Mouse (Mus musculus) CH12.LX (cell line): Measurements from ENCODE around the gene Chrd. TPM values are rescaled to one million over a fixed set of nuclear protein-coding genes. Genes with fewer than 3 reads are reported as not detected.

ENCODE experiments used
- DNase-seq: peaks from one replicate; pipeline ENCODE4 v3.0.0-alpha.2; 2013; ENCODE audit errors: extremely low read depth
- H3K27ac ChIP-seq: 2 replicates; pipeline ENCODE4 v1.5.1; 2012; ENCODE audit warnings: low read depth, mild to moderate bottlenecking, control low read depth, moderate library complexity; ENCODE audit not compliant: insufficient read depth
- H3K27me3 ChIP-seq: replicated peaks from 2 replicates; pipeline ENCODE3; 2012; ENCODE audit warnings: inconsistent platforms
- H3K36me3 ChIP-seq, 2 experiments: replicated peaks in 1 of 2; 2 replicates each; pipeline versions ENCODE3 to v1.6.1; 2012; ENCODE audit warnings: inconsistent platforms in 1 of 2, low read length in 1 of 2, mild to moderate bottlenecking in 1 of 2, mixed read lengths in 1 of 2, moderate library complexity in 1 of 2; ENCODE audit not compliant: control insufficient read depth in 1 of 2, insufficient read depth in 1 of 2
- H3K4me1 ChIP-seq, 2 experiments: 2 replicates each; pipeline ENCODE4 v1.6.1; 2012; ENCODE audit warnings: inconsistent platforms in 1 of 2, moderate library complexity in 1 of 2; ENCODE audit not compliant: insufficient read depth in 2 of 2, control insufficient read depth in 1 of 2
- H3K4me2 ChIP-seq: 2 replicates; pipeline ENCODE4 v1.6.1; 2012; ENCODE audit warnings: low read depth, mild to moderate bottlenecking, control low read depth; ENCODE audit not compliant: poor library complexity, insufficient read depth, severe bottlenecking
- H3K4me3 ChIP-seq, 3 experiments: fragments of 150-350 bp in 1 of 3; sonication (generic) in 1 of 3; replicated peaks in 1 of 3; 2 replicates each; pipeline versions ENCODE3 to v1.5.1; 2011 to 2012; ENCODE audit warnings: low read depth in 2 of 3, low read length in 2 of 3, mild to moderate bottlenecking in 2 of 3, moderate library complexity in 2 of 3, control low read depth in 1 of 3, improper control_type of control experiment in 1 of 3, inconsistent platforms in 1 of 3, mixed read lengths in 1 of 3; ENCODE audit not compliant: poor library complexity in 1 of 3
- H3K79me2 ChIP-seq: replicated peaks from 2 replicates; pipeline ENCODE4 v1.6.1; 2012; ENCODE audit warnings: mild to moderate bottlenecking, moderate library complexity; ENCODE audit not compliant: control insufficient read depth, poor library complexity, insufficient read depth, severe bottlenecking; ENCODE audit errors: extremely low read depth
- H3K9ac ChIP-seq: 2 replicates; pipeline ENCODE4 v1.6.1; 2012; ENCODE audit warnings: low read depth, mild to moderate bottlenecking, control low read depth, moderate library complexity; ENCODE audit not compliant: insufficient read depth
- H3K9me3 ChIP-seq: replicated peaks from 2 replicates; pipeline ENCODE3; 2012; ENCODE audit warnings: low read length, inconsistent platforms, mixed read lengths
- CHD2 ChIP-seq: IDR thresholded peaks from 2 replicates; pipeline ENCODE4 v1.6.1; 2011; ENCODE audit warnings: low read length, improper control_type of control experiment
- E2F4 ChIP-seq: IDR thresholded peaks from 2 replicates; pipeline ENCODE4 v1.6.1; 2011; ENCODE audit warnings: low read depth, low read length, improper control_type of control experiment; ENCODE audit not compliant: insufficient replicate concordance
- ELF1 ChIP-seq: IDR thresholded peaks from 2 replicates; pipeline ENCODE4 v1.6.1; 2014; ENCODE audit warnings: low read depth, mild to moderate bottlenecking, inconsistent platforms, low read length, improper control_type of control experiment
- EP300 ChIP-seq: IDR thresholded peaks from 2 replicates; pipeline ENCODE4 v1.6.1; 2011; ENCODE audit warnings: low read length, improper control_type of control experiment
- GABPA ChIP-seq: IDR thresholded peaks from 2 replicates; pipeline ENCODE4 v1.6.1; 2012; ENCODE audit warnings: low read depth, low read length, improper control_type of control experiment, inconsistent platforms; ENCODE audit not compliant: insufficient replicate concordance
- HCFC1 ChIP-seq: IDR thresholded peaks from 2 replicates; pipeline ENCODE4 v1.6.1; 2012; ENCODE audit warnings: low read depth, mild to moderate bottlenecking, inconsistent platforms, low read length, improper control_type of control experiment
- IRF4 ChIP-seq: IDR thresholded peaks from 2 replicates; pipeline ENCODE4 v1.6.1; 2014; ENCODE audit warnings: low read depth, mild to moderate bottlenecking, inconsistent platforms, low read length, improper control_type of control experiment
- JUND ChIP-seq: conservative IDR thresholded peaks from 2 replicates; pipeline ENCODE4 v1.6.1; 2011; ENCODE audit warnings: low read depth, low read length, improper control_type of control experiment
- MAFK ChIP-seq: IDR thresholded peaks from 2 replicates; pipeline ENCODE4 v1.6.1; 2011; ENCODE audit warnings: low read length, improper control_type of control experiment; ENCODE audit not compliant: insufficient replicate concordance
- MEF2A ChIP-seq: IDR thresholded peaks from 2 replicates; pipeline ENCODE4 v1.6.1; 2014; ENCODE audit warnings: low read depth, mild to moderate bottlenecking, inconsistent platforms, low read length, improper control_type of control experiment, borderline replicate concordance
- PAX5 ChIP-seq: IDR thresholded peaks from 2 replicates; pipeline ENCODE4 v1.6.1; 2012; ENCODE audit warnings: low read length, inconsistent platforms, mixed read lengths
- SMC3 ChIP-seq: IDR thresholded peaks from 2 replicates; pipeline ENCODE4 v1.6.1; 2011; ENCODE audit warnings: low read depth, low read length, improper control_type of control experiment
- TBP ChIP-seq: conservative IDR thresholded peaks from 2 replicates; pipeline ENCODE4 v1.6.1; 2011; ENCODE audit warnings: low read depth, low read length, improper control_type of control experiment
- TCF12 ChIP-seq: IDR thresholded peaks from 2 replicates; pipeline ENCODE4 v1.6.1; 2014; ENCODE audit warnings: low read depth, mild to moderate bottlenecking, inconsistent platforms, low read length, improper control_type of control experiment
- UBTF ChIP-seq: IDR thresholded peaks from 2 replicates; pipeline ENCODE4 v1.6.1; 2012; ENCODE audit warnings: low read depth, mild to moderate bottlenecking, inconsistent platforms, low read length, improper control_type of control experiment, moderate library complexity
- USF1 ChIP-seq: IDR thresholded peaks from 2 replicates; pipeline ENCODE4 v1.6.1; 2014; ENCODE audit warnings: low read depth, mild to moderate bottlenecking, inconsistent platforms, low read length, improper control_type of control experiment
- ZKSCAN1 ChIP-seq: IDR thresholded peaks from 2 replicates; pipeline ENCODE4 v1.6.1; 2012; ENCODE audit warnings: low read depth, inconsistent platforms, low read length, improper control_type of control experiment, borderline replicate concordance
- dilution Hi-C: fragments of 300-500 bp; cut with MboI; formaldehyde crosslinking; loops from 2 replicates; pipeline ENCODE4 v1.14.3; 2020; ENCODE audit warnings: low sequenced_read_pairs; ENCODE audit not compliant: extremely low pct_unique_long_range_greater_than_20kb, extremely low pct_ligation_motif_present
- in situ Hi-C: fragments of 300-500 bp; cut with MboI; formaldehyde crosslinking; loops from 3 replicates; pipeline ENCODE4 v1.14.3; 2019; ENCODE audit warnings: low sequenced_read_pairs, low pct_ligation_motif_present, low pct_unique_long_range_greater_than_20kb, mixed read lengths
- polyA plus RNA-seq: library from polyadenylated mRNA; unstranded; fragments of >175 nt; gene quantifications from 2 replicates; pipeline ENCODE4 v1.2.1, GENCODE M21; 2012; ENCODE audit warnings: low read depth; ENCODE audit not compliant: insufficient read length
- total RNA-seq, 2 experiments: library from RNA; depleted of rRNA; stranded (reverse); fragments of 300-350 nt in 1 of 2; fragments of >200 nt in 1 of 2; gene quantifications; 2 replicates each; pipeline ENCODE4 v1.2.3; 2012 to 2014

Gene Chrd
- total and polyA plus RNA-seq, 3 experiments, result not detected

- H3K27me3 ChIP-seq, result peaks cover 5% of the 10 kb centered on the region
- H3K36me3 ChIP-seq, result no peaks in the 10 kb centered on the region
- H3K9ac ChIP-seq, result no peak overlapping the region
- dilution Hi-C loops (no loop called here), in situ Hi-C loops (no loop called here)
- H3K4me3 ChIP-seq, result no peak overlapping the region
- TF ChIP-seq EP300 (no peak), TCF12 (no peak), GABPA (no peak), MEF2A (no peak), ZKSCAN1 (no peak)
- DNase-seq, result no peak
- no peak overlapping the region for H3K4me2 ChIP-seq
- no peaks in the 10 kb centered on the region for H3K9me3 ChIP-seq
- no peaks in the 10 kb centered on the region for H3K79me2 ChIP-seq
- H3K27ac ChIP-seq, result no peak overlapping the region
- H3K4me1 ChIP-seq, result no peaks in the 10 kb centered on the region
Observed at GRCm38 (mm10) chr16:20783891-20784290, 51.0 kb downstream of the Chrd start.

GRCm38 (mm10) chr16:20784754-20785153 is 51.8 kb downstream of the Chrd start:
- Histone ChIP-seq H3K79me2 (no peaks in the 10 kb centered on the region), H3K9me3 (no peaks in the 10 kb centered on the region), H3K4me3 (no peak overlapping the region), H3K27me3 (peaks cover 2% of the 10 kb centered on the region), H3K9ac (no peak overlapping the region), H3K27ac (no peak overlapping the region), H3K36me3 (no peaks in the 10 kb centered on the region), H3K4me2 (no peak overlapping the region), H3K4me1 (no peaks in the 10 kb centered on the region)
- TF ChIP-seq ZKSCAN1 (no peak), ELF1 (no peak), MAFK (no peak), GABPA (no peak), UBTF (no peak), E2F4 (no peak), CHD2 (no peak), IRF4 (no peak), TBP (no peak), PAX5 (no peak), HCFC1 (no peak), USF1 (no peak), JUND (no peak), MEF2A (no peak), SMC3 (no peak)
- no peak for DNase-seq
- in situ Hi-C loops (no loop called here), dilution Hi-C loops (no loop called here)
